Mouse (Mus musculus) cerebellum, postnatal 10 days (tissue): ENCODE results near the gene Cyth3.
A peak's percentile ranks its signal among the peaks of the same experiment; 100 is the strongest.

Source experiments
- DNase-seq, 2 experiments: peaks; one replicate each; pipeline ENCODE4 v3.0.0; 2021; ENCODE audit warnings: mixed read lengths in 2 of 2

Gene Cyth3

GRCm38 (mm10) chr5:143616657-143617329 is 5.5 kb upstream of the Cyth3 start:
- DNase-seq: no peak

GRCm38 (mm10) chr5:143617487-143618209 is 4.6 kb upstream of the Cyth3 start:
- DNase-seq: peak in 1 of 2 experiments; percentile 43

- no peak for DNase-seq
Observed at GRCm38 (mm10) chr5:143618585-143618984, 3.7 kb upstream of the Cyth3 start.

- DNase-seq: no peak
Observed at GRCm38 (mm10) chr5:143620196-143620595, 2.1 kb upstream of the Cyth3 start.

GRCm38 (mm10) chr5:143620941-143621340 is 1.3 kb upstream of the Cyth3 start:
- DNase-seq: peak; percentile 87 to 89

GRCm38 (mm10) chr5:143622623-143623150 is 440 bp downstream of the Cyth3 start:
- DNase-seq: no peak

GRCm38 (mm10) chr5:143623356-143624295 is 1.4 kb downstream of the Cyth3 start:
- DNase-seq: no peak

GRCm38 (mm10) chr5:143624449-143624848 is 2.2 kb downstream of the Cyth3 start:
- no peak for DNase-seq

GRCm38 (mm10) chr5:143625497-143625896 is 3.2 kb downstream of the Cyth3 start:
- DNase-seq: no peak

GRCm38 (mm10) chr5:143625940-143626588 is 3.8 kb downstream of the Cyth3 start:
- DNase-seq: no peak

GRCm38 (mm10) chr5:143627507-143627906 is 5.3 kb downstream of the Cyth3 start:
- no peak for DNase-seq

- no peak for DNase-seq
Observed at GRCm38 (mm10) chr5:143627926-143628325, 5.7 kb downstream of the Cyth3 start.

- no peak for DNase-seq
Observed at GRCm38 (mm10) chr5:143629686-143630085, 7.4 kb downstream of the Cyth3 start.

- DNase-seq: no peak
Observed at GRCm38 (mm10) chr5:143630214-143630613, 8.0 kb downstream of the Cyth3 start.

- DNase-seq: no peak
Observed at GRCm38 (mm10) chr5:143630738-143631137, 8.5 kb downstream of the Cyth3 start.

GRCm38 (mm10) chr5:143631559-143631958 is 9.3 kb downstream of the Cyth3 start:
- no peak for DNase-seq

- DNase-seq: no peak
Observed at GRCm38 (mm10) chr5:143632674-143633557, 10.7 kb downstream of the Cyth3 start.

GRCm38 (mm10) chr5:143633558-143633871 is 11.3 kb downstream of the Cyth3 start:
- DNase-seq: no peak

- DNase-seq: no peak
Observed at GRCm38 (mm10) chr5:143633877-143634276, 11.6 kb downstream of the Cyth3 start.

GRCm38 (mm10) chr5:143634550-143635112 is 12.4 kb downstream of the Cyth3 start:
- DNase-seq: no peak

- DNase-seq: no peak
Observed at GRCm38 (mm10) chr5:143635358-143635757, 13.1 kb downstream of the Cyth3 start.
